Mouse (Mus musculus): ENCODE measurements around the gene Tas1r1.

The Tas1r1 gene

DNA sequence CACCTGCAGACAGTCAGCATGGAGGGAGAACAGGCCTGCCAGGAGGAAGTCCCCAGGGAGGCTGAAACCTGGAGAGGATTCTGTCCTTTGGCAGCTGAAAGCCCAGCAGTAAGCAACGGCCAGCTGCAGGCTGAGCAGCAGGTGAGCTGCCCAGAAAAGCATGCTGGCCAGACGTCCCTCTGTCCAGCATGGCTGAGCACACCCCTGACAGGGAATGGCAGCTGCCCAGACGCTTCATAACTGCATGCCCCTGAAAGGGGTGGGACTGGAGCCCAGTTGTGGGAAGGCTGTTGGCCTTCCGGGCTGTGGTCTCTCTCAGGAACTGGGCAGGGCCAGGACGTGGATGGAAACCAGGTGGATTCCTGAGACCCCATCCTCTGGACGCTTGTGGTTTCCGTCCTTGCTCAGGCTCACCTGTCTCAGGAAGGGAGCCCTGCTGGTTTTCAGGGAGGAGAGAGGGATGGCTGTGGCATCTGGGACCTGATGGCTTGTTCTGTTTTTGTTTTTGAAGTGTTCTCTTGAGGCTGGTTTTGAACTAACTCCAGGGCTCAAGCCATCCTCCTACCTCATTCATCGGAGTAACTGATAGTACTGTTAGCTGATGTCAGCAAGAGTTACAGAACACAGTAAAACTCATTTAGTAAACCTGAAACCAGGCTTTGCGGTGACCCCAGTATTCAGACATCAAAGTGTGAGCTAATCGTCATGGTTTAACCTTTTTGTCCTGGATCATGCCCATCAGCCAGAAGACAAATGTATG lies at the start of gene Tas1r1:
Gene Tas1r1, minus strand, starts transcription at position 344 of the 760 bp plus-strand sequence.
- no peak for DNase-seq

DNA sequence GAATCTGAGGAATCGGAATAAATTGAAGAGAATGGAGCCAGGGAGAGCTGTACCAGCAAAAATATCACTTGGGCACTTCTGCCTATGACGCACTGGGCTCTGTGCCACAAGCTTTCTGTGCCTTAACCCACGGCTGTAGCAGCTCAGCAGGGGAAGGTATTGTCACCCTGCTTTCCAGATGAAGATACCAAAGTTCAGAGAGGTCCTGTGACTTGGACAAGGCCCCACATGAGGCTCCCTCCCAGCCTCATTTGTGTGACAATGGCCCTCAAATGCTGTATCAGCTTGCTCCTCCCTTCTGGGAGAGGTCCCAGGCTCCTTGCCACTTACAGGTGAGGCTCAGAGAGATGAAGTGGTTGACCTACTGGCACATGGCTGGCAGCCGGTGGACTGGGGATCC lies 49.8 kb upstream of the Tas1r1 start:
- DNase-seq: no peak

DNA sequence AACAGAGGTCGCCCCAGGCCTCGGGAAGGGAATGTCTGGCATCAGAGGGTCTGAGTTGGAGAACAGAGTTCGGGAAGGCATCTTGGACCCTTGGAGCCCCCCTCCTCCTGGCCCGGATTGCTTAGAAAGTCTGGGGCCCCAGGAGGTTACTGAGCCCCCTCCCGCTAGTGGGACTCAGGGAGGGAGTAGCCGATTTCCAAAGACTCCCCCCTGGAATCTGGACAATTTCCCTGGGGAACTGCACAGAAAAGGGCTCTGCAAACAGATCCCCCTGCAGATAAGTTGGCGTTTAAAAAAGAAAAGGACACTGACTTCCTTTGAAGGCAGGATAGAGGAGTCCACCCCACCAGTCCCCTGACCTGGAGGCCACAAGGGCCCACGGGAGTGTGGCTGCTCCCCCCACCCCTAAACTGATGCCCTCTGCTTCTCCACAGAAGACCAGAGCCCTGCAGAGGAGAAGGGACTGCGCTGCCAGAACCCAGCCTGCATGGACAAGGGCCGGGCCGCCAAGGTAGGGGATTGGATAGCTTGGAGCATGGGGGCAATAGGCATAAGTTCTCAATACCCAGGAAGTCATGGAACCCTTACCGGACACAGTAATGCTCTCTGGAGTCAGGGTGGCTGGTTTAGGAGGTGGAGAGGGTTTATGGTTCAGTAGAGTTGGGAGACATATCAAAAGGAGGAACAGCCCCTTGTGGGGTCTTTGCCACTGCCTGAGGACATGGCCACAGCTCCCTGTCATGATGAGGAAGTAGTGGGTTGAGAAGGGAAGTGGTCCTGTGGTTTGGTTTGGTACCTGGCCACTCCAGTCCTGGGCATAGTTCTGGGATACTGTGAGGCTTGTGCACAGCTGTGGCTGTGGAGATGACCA lies 49.1 kb upstream of the Tas1r1 start:
- DNase-seq: no peak

DNA sequence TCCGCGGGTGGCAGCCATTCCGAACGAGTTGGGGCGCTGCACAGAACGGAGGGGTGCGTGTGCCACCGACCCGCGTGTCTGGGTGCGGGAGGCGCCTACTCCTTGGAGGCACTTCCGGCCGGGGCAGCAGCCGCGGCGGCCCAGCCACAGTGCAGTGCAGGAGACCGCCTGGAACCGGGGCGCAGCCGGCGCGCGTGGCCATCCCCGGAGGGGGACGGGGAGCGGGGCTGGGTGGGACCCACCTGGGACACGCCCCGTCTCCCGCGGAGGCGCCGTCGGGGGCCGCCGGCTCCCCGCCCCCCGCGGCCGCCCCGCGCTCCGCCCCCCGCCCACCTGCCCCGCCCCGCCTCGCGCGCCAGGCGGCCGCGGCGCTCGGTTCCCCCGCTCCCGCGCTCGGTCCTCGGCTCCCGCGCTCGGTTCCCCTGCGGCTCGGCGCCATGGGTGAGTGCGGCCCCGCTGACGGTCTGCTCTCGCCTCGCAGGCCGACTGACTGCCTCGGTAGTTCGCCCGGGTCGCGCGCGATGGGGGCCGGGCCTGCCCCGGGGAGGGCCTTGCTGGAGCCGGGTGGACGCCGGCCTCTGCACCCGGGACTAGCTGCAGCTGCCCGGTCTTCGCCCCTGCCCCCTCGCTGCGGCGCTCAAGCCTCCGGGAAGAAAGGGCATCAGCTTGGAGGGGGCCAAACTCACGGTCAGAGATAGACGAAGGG lies 48.3 kb upstream of the Tas1r1 start:
- no peak for DNase-seq

DNA sequence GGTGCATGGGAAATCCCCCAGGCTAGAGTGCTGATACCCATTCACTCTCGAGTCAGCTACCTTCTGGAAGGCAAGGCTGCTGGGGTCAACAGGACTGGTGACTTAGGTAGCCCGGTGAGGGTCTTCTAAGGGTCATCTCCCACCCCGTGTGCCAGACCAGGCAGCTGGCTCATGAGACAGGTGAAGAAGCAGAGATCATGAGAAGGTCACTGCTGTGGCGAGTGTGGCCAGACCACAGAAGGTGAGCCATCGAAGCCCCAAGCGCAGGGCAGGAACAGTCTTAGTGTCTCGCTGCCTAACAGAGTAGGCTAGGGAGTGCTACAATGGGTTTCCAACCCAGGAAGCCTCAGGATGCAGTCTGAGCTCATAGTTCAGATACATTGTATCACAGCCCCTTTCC lies 46.2 kb upstream of the Tas1r1 start:
- no peak for DNase-seq

DNA sequence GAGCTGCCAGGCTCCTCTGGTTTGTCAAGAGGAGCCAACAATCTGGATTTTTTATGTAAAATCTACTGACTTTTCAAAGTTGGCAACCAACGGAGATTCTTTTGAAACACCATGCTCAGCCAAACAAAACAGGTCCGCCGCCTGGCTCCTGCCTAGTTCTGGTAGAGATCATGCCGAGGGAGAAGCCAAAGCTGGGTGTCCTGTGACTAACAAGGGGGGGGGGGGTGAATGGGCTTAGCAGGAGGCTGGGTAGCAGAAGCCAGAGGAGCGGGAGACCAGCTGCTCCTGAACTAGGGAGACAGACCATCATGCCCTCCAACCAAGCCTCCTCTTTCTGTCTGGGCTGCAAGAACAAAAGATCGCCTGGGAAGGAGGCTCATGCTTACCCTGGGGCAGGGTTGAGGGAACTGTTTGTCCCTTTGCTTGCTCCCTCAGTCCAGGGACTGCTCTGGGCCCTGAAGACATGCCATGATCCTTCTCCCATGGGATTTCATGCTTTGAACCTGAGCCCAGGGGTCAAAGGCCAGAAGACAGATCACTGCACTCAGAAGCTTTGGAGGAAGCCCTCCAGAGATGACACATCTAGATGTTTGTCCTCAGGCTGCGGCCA lies 45.3 kb upstream of the Tas1r1 start:
- no peak for DNase-seq

DNA sequence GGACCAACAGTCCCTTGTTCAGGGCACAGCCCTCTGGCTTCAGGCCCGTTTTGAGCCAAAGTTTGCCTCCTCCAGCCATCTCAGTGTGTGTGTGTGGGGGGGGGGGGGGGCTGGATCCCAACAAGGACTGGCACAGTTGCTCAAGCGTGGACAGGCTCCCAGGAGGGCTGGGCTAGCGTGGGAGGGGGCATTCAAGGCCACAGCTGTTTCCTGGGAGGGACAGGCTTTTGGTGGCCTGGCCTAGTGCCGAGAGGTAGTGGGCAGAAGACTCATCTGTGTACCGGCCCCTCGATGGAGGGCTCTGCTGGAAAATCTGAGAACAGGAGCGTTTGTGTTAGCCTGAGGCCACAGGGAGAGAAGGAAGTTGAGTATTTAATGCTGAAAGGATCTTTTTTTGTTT lies 41.6 kb upstream of the Tas1r1 start:
- no peak for DNase-seq

DNA sequence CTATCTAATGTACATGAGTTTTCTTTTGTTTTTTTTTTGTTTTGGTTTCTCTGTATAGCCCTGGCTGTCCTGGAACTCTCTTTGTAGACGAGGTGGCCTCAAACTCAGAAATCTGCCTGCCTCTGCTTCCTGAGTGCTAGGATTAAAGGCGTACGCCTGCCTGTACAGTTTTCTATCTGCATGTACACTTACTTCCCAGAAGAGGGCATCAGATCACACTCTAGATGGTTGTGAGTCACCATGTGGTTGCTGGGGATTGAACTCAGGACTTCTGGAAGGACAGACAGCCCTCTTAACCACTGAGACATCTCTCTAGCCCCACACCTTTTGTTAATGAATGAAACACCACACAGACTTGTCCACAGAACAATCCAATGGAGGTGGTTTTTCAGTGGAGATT lies 40.9 kb upstream of the Tas1r1 start:
- no peak for DNase-seq

DNA sequence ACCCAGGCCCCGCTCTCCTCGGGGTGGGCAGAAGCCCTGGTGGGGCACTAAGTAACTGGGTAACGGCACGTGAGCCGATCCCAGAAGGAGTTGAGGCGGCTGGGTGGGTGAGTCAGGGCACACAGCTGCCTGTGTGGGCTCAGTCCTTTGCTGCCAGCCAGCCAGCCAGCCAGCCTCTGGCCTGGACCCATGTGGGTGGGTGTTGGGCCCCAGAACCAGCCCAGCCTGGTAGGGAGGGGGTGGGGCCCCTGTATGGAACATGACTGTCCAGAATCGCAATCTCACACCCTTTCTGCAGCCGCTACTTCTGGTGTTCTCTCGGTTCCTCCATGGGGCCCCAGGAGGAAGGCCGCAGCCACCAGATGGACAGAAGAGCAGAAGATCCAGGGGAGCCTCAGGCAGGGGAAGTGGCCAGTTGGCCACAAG lies 39.8 kb upstream of the Tas1r1 start:
- DNase-seq: no peak

DNA sequence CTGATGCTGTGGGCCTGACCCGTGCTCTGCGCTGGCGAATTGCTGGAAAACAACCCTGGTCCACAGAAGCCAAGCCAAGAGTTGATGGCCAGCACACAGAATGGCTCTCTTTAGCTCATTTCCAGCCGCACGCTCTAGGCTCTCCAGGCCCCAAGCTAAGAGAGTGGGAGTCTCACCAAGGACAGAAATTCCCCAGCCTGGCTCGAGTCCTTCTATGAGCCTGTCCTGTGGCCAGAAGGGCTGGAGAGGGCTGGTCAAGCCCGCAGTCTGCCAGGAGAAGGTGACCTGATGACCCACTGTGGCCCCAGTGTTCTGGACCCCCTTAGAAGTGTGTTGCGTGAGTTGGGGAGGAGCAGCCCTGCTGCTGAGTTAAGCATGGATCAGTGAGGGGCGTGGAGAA lies 38.8 kb upstream of the Tas1r1 start:
- DNase-seq: no peak

DNA sequence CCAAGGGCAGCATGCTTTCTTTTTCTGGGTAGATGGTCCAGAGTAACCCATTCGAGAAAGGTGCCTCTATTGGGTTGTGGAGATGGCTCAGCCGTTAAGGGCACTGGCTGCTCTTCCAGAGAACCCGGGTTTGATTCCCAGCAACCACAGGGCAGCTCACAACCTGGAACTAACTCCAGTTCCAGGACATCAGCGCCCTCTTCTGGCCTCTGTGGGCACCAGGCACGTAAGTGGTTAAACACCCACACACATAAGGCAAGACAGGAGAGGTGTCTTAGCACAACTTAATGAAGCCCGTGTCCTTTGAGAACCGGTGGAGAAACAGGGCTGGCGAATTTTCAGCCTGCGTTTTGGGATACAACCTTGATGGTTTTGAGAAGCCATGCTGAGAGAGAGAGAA lies 36.2 kb upstream of the Tas1r1 start:
- DNase-seq: no peak

DNA sequence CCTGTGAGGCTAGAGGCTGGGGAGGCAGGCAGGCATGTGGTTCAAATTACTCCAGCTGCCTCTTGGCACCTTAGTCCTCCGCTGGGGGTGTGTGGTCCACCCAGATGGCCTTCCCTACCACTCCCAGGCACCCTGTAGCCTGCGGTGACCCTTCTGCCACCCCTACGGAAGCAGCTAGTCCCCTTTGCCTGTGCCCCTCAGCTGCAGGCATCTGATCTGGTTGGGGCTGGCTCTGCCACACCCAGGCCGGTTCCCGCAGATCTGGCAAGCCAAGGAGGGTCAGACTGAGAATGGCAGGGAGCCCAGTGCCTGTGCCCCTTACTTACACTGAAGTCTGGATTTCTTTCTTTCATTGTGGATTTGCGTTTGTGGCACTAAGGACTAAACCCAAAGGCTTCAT lies 35.3 kb upstream of the Tas1r1 start:
- no peak for DNase-seq

DNA sequence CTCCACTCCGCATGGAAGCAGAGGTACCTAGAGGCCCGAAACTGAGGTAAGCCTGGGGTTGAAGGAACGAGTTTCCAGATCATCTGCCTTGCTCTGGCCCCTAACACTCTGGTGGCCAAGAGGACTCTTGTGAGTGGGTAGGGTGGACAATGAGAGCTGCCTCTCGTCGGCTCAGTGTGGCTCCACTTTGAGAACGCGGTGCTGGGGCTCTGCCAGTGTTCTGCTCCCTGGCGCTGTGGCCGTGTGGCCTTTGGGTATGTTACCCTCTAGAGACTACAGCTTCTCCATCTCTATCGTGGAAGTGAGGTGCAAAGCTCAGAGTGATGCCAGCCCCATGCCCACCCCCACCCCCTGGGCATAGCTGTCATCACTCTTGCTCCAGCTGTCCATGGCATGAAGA lies 34.3 kb upstream of the Tas1r1 start:
- no peak for DNase-seq

DNA sequence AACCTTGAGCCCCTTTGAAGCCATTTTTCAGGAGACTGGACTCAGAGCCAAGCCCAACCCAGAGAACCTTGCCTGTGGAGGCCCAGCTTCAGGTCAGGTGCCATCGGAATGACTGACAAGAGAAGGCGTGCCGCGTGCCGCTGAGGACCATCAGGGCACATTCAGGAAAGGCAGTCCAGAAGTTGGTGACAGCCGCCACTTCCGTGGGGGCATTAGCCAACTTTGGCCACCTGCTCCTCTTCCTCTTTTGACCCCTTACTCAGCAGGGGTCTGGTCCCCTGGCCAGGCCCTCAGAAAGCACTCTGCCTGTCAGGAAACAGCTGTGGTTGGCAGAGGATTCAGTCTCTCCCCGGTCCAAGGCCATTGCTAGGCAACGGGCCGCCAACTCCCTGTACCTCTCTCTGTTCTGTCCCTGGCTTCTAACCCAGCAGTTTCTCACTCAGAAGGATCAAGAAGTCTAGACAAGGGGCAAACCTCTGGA lies 33.8 kb upstream of the Tas1r1 start, which contains the start of gene Plekhg5:
Gene Plekhg5, plus strand, starts transcription at position 378 of the 481 bp plus-strand sequence.
- DNase-seq: no peak

DNA sequence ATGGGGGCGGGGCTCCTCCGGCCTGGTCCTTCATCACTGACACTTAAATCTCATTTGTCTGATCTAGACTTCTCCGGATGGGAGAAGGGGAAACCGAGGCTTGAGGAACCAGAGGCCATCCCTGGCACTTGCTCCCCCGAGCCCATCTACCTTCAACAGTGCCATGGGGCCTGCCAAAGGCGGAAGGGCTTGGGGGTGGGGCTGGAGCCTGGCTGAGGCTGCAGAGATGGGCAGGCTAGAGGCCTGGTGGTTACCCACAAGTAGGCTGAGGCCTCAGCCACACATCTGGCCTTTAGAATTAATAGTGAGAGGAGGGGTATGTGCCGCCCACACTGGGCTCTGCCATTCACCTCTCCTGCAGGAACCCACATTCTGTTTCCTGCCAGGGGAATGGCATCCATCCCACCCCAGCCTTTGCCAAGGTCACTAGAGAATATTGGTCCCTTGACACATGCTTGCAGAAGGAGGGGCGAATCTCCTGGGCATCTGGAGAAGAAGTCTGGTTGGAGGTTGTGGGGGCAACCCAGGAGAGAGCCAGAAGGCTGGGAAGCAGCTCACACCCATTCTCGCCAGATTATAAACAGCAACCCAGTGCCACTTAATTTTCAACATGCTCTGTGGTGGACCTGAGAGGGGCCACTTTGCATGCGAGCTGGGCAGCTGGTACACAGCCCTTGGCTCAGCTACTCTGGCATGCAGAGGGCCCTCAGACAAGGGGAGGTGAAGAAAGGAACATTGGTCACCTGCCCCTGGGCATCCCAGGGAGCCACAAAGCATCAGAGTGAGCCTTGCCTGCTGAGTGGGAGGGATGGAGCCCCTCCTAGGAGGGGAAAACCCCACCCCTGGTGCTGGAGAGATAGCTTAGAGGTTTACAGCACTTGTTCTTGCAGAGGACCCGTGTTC lies 32.4 kb upstream of the Tas1r1 start:
- no peak for DNase-seq

DNA sequence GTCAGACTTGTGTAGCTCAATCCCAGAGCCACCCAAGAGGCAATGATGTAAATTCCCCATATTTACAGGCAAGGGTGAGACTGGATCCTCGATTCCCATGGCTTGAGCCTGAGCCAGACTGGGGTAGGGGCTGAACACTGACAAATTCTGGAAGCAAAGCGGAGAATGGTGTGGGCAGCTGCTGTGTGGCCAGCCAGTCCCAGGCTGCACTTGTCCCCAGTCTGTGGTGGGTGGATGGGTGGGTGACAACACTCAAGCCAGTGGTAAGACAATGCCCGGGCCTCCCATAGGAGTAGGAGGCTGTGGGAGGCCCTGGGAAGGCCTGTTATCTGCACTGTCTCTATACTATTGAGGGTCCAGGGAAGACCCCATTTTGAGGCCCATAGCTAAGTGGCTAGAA lies 30.9 kb upstream of the Tas1r1 start:
- DNase-seq: no peak

DNA sequence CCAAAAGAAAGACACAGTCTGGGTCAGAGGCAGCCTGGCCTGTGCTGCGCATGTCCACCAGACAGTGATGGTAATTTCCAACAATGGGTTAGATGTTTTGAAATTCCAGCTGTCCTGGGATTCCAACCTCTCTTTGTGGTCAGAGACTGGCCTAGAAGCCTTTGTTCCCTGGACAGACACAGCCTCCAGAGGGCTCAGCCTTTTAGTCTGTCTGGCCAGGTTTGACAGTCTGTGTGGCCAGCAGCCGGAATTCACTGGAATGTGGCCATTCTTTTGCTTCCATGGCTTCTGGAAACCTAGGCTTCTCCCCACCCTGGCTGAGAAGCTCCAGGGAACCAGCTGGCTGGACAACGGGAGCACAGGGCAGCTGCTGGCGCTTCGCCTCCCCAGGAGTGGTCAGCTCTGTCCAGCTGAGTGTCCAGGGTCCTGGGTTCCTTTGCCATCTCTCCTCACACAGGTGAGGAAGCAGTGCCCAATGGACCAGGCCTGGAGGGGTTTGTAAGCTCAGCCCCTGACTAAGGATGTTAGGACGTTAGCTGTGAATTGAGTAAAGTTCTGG lies 29.9 kb upstream of the Tas1r1 start:
- no peak for DNase-seq

DNA sequence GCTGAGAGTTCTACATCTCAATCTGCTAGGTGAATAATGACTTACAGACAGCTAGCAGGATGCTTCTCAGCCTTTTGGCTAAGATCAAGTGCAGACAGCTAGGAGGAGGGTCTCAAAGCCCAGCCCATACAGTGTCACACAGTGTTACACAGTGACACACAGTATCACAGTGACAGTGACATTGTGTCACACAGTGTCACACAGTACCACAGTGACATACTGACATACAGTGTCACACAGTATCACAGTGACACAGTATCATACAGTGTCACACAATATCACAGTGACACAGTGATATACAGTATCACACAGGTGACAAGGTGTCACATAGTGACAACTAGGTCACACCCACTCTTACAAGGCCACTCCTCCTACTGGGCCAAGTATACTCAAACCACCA lies 28.9 kb upstream of the Tas1r1 start:
- no peak for DNase-seq

DNA sequence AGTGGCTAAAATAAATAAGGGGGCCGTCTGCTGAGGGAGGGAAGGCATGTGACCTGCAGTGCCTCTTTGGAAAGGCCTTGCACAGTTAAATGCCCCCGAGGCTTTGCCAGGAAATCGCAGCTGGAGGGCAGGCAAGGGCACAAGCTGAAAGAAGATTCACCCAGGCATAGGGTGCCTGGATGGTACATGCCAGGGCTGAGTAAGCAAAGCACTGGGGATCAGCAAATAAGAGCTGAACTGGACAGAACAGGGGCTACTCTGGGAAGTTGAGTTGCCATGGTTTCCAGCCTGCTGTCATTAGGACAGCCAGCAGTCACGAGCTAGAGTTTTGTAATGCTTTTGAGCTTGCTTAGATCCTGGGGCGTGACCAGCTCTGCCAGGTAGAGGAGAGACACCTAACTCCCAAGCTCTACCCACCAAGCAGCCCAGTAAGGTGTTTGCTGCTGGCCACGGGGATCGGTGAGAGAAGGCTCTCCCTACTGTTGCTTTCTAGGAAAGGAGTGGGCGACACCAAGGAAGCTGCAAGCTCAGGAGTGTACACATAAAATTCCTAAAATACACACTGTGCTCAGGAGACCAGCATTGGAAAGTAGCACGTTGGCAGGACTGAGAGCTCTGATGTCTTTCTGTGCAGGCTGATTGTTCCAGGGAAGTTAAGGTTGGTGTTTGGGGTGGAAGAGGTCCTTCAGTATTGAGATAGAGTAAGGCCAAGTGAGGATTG lies 24.2 kb upstream of the Tas1r1 start:
- DNase-seq: no peak

DNA sequence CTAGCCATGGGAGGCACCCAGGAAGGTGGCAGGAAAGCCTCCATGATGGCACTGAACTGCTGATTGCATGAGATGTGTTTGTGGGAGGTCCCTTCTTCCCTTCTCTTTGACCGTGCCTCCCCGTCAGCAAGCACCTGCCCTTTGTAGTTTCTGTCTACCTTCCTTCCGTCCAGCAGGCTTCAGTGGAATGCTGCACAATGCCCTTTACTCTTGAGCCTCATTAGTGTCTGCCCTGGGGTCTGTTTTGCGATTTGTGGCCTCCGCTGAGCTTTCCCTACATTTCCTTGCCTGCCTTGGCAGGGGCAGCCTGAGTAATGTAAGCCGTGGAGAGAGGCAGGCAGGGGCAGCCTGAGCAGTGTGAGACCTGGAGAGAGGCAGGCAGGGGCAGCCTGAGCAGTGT lies 6.2 kb upstream of the Tas1r1 start:
- DNase-seq: no peak

DNA sequence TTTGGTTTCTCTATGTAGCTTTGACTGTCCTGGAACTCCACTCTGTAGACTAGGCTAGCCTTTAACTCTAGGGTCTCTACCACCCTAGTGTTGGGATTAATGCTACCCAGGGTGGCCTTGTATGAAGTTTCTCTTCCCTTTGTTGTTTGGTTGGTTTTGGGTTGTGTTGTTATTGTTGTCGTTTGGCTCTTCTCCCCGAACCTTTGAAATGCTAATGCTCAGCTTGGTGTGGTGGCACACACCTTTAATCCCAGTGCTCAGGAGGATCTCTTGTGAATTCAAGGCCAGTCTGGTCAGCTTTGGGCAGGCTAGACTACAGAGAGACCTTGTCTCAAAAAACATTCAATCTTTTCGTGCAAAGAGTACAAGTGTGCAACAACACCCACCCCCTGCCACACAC lies 4.8 kb upstream of the Tas1r1 start:
- DNase-seq: no peak
